In genomic region chr17:40519818-40520217, GRCm38 (mm10) we compare ENCODE assay signal across 36 mouse cellular contexts. TPM values are rescaled to one million over a fixed set of nuclear protein-coding genes. Genes with fewer than 3 reads are reported as not detected.
DNase-seq lines count a peak whose midpoint lies in the region; ATAC-seq and TF ChIP-seq lines count a peak whose summit lies in the region.
"Had no signal": no experiment of that assay in that cellular context is flagged by ENCODE, and none has a peak within 500 bp of the region (broad histone marks: within the 10 kb centered on the region; RNA-seq: fewer than 3 reads in every experiment).

TSS of gene Esp8 (plus strand) at chr17:40520022.

- H3K4me1 ChIP-seq in embryonic facial prominence, embryonic 11.5 days (ENCODE audit: control insufficient read depth, insufficient read depth, low read length), result no peaks in the 10 kb centered on the region
- 0 out of 2 replicates have a peak, but pooled peaks cover 3% of the 10 kb centered on the region for H3K4me1 ChIP-seq in embryonic facial prominence, embryonic 10.5 days
- no peaks in the 10 kb centered on the region for H3K4me1 ChIP-seq in kidney, embryonic 16.5 days (ENCODE audit: insufficient read depth, low read length)
- H3K4me1 ChIP-seq in midbrain, embryonic 14.5 days (ENCODE audit: control insufficient read depth, insufficient read depth, low read length), result no peaks in the 10 kb centered on the region
- peaks cover 4% of the 10 kb centered on the region for H3K4me1 ChIP-seq in midbrain, embryonic 10.5 days
- H3K4me1 ChIP-seq in neural tube, embryonic 15.5 days, result no peaks in the 10 kb centered on the region
- H3K4me1 ChIP-seq: heart, embryonic 15.5 days; liver, embryonic 12.5 days; megakaryocyte, embryonic 14.5 days; midbrain, embryonic 13.5 days; stomach, embryonic 15.5 days had no signal

- H3K9me3 ChIP-seq in embryonic facial prominence, embryonic 11.5 days (replicated peaks; ENCODE audit: control insufficient read depth, low read length), result no peaks in the 10 kb centered on the region
- H3K9me3 ChIP-seq in embryonic facial prominence, embryonic 10.5 days, result no peaks in the 10 kb centered on the region
- H3K9me3 ChIP-seq in kidney, embryonic 16.5 days (ENCODE audit: low read length), result no peaks in the 10 kb centered on the region
- H3K9me3 ChIP-seq in midbrain, embryonic 14.5 days (ENCODE audit: control insufficient read depth, low read length), result no peaks in the 10 kb centered on the region
- H3K9me3 ChIP-seq in midbrain, embryonic 10.5 days (replicated peaks), result 0 out of 2 replicates have a peak, but pooled peaks cover 3% of the 10 kb centered on the region
- no peaks in the 10 kb centered on the region for H3K9me3 ChIP-seq in neural tube, embryonic 15.5 days (replicated peaks)
- H3K9me3 ChIP-seq: heart, embryonic 15.5 days; liver, embryonic 12.5 days; midbrain, embryonic 13.5 days; stomach, embryonic 15.5 days had no signal

- no peak within 1 kb of the TSS for H3K4me3 ChIP-seq in embryonic facial prominence, embryonic 11.5 days (ENCODE audit: low read depth, low read length)
- no peak within 1 kb of the TSS for H3K4me3 ChIP-seq in embryonic facial prominence, embryonic 10.5 days
- H3K4me3 ChIP-seq in kidney, embryonic 16.5 days (ENCODE audit: low read length), result no peak within 1 kb of the TSS
- H3K4me3 ChIP-seq in midbrain, embryonic 14.5 days (replicated peaks; ENCODE audit: low read depth, low read length), result no peak within 1 kb of the TSS
- H3K4me3 ChIP-seq in midbrain, embryonic 10.5 days, result no peak within 1 kb of the TSS
- no peak within 1 kb of the TSS for H3K4me3 ChIP-seq in layer of hippocampus, adult 2 months
- H3K4me3 ChIP-seq in neural tube, embryonic 15.5 days (replicated peaks), result no peak within 1 kb of the TSS
- H3K4me3 ChIP-seq: heart, embryonic 15.5 days; liver, embryonic 12.5 days; megakaryocyte, embryonic 14.5 days; midbrain, embryonic 13.5 days; stomach, embryonic 15.5 days had no signal

- peak; percentile 15 for DNase-seq in embryonic facial prominence, embryonic 11.5 days (ENCODE audit: low spot score)
- DNase-seq in embryonic facial prominence, embryonic 10.5 days (ENCODE audit: low spot score), result no peak
- DNase-seq in kidney, postnatal 4 days, result no peak
- DNase-seq in midbrain, embryonic 14.5 days, result peak; percentile 0
- DNase-seq in midbrain, embryonic 10.5 days (ENCODE audit: low spot score), result no peak
- no peak for DNase-seq in layer of hippocampus, adult 2 months (ENCODE audit: low spot score in 2 of 2)
- DNase-seq: adrenal gland, postnatal 10 days; cerebellum, adult 11 months; cerebellum, adult 9-10 months; cerebellum, postnatal 36 days; gastrocnemius, postnatal 10 days; kidney, adult 2 months; kidney, postnatal 25 days; left cerebral cortex, postnatal 4 days; liver, postnatal 0 days; right cerebral cortex, postnatal 25 days; thymus, postnatal 14 days had no signal

- ATAC-seq in embryonic facial prominence, embryonic 11.5 days (replicated peaks; ENCODE audit: insufficient number of reproducible peaks, low FRiP score, low TSS enrichment, low read depth), result no peak
- ATAC-seq in kidney, embryonic 16.5 days (ENCODE audit: low FRiP score, low TSS enrichment), result peak; percentile 74; the same call in 1 of the 2 replicates
- no peak for ATAC-seq in midbrain, embryonic 14.5 days (ENCODE audit: low FRiP score, low TSS enrichment)
- ATAC-seq in neural tube, embryonic 15.5 days (ENCODE audit: low FRiP score), result no peak
- ATAC-seq: hindbrain, embryonic 16.5 days; liver, embryonic 12.5 days; liver, postnatal 0 days; midbrain, embryonic 13.5 days had no signal

- no peak within 1 kb of the TSS for H3K4me2 ChIP-seq in embryonic facial prominence, embryonic 11.5 days (ENCODE audit: low read depth, low read length)
- no peak within 1 kb of the TSS for H3K4me2 ChIP-seq in kidney, embryonic 16.5 days (replicated peaks; ENCODE audit: low read depth, low read length)
- H3K4me2 ChIP-seq in midbrain, embryonic 14.5 days (ENCODE audit: low read length), result no peak within 1 kb of the TSS
- no peak within 1 kb of the TSS for H3K4me2 ChIP-seq in neural tube, embryonic 15.5 days
- H3K4me2 ChIP-seq: heart, embryonic 15.5 days; liver, embryonic 12.5 days; midbrain, embryonic 13.5 days; stomach, embryonic 15.5 days had no signal

- 53% methylated on average over 3 of the region's 3 CpGs for WGBS in embryonic facial prominence, embryonic 11.5 days
- WGBS in embryonic facial prominence, embryonic 10.5 days, result 49% methylated on average over 3 of the region's 3 CpGs
- 44% methylated on average over 3 of the region's 3 CpGs for WGBS in kidney, embryonic 16.5 days
- 27% methylated on average over 3 of the region's 3 CpGs for WGBS in midbrain, embryonic 14.5 days
- 42% methylated on average over 3 of the region's 3 CpGs for WGBS in midbrain, embryonic 10.5 days
- 48% methylated on average over 3 of the region's 3 CpGs for WGBS in neural tube, embryonic 15.5 days

- no peak within 1 kb of the TSS for H3K27ac ChIP-seq in embryonic facial prominence, embryonic 11.5 days (replicated peaks; ENCODE audit: low read depth, low read length)
- H3K27ac ChIP-seq in embryonic facial prominence, embryonic 10.5 days (replicated peaks), result no peak within 1 kb of the TSS
- H3K27ac ChIP-seq in kidney, embryonic 16.5 days (ENCODE audit: low read length), result no peak within 1 kb of the TSS
- H3K27ac ChIP-seq in midbrain, embryonic 14.5 days (replicated peaks; ENCODE audit: low read depth, low read length), result no peak within 1 kb of the TSS
- no peak within 1 kb of the TSS; the same call in 1 of the 2 replicates for H3K27ac ChIP-seq in midbrain, embryonic 10.5 days (replicated peaks)
- no peak within 1 kb of the TSS for H3K27ac ChIP-seq in layer of hippocampus, adult 2 months
- no peak within 1 kb of the TSS for H3K27ac ChIP-seq in neural tube, embryonic 15.5 days (replicated peaks)
- H3K27ac ChIP-seq: heart, embryonic 15.5 days; liver, embryonic 12.5 days; midbrain, embryonic 13.5 days; stomach, embryonic 15.5 days had no signal

- no peak within 1 kb of the TSS for H3K9ac ChIP-seq in embryonic facial prominence, embryonic 11.5 days (replicated peaks; ENCODE audit: low read length)
- H3K9ac ChIP-seq in kidney, embryonic 16.5 days (replicated peaks; ENCODE audit: low read length), result no peak within 1 kb of the TSS
- H3K9ac ChIP-seq in midbrain, embryonic 14.5 days (replicated peaks; ENCODE audit: low read length), result no peak within 1 kb of the TSS
- H3K9ac ChIP-seq in neural tube, embryonic 15.5 days (replicated peaks), result no peak within 1 kb of the TSS
- H3K9ac ChIP-seq: heart, embryonic 15.5 days; liver, embryonic 12.5 days; liver, postnatal 0 days; midbrain, embryonic 13.5 days; stomach, embryonic 15.5 days had no signal

- H3K27me3 ChIP-seq in embryonic facial prominence, embryonic 11.5 days (ENCODE audit: control insufficient read depth, insufficient read depth, low read length), result no peaks in the 10 kb centered on the region
- no peaks in the 10 kb centered on the region for H3K27me3 ChIP-seq in embryonic facial prominence, embryonic 10.5 days (replicated peaks; ENCODE audit: low read depth, poor library complexity, severe bottlenecking)
- no peaks in the 10 kb centered on the region for H3K27me3 ChIP-seq in kidney, embryonic 16.5 days (ENCODE audit: insufficient read depth, low read length)
- no peaks in the 10 kb centered on the region for H3K27me3 ChIP-seq in midbrain, embryonic 14.5 days (ENCODE audit: control insufficient read depth, insufficient read depth, low read length)
- H3K27me3 ChIP-seq in midbrain, embryonic 10.5 days (ENCODE audit: low read depth, poor library complexity, severe bottlenecking), result no peaks in the 10 kb centered on the region
- H3K27me3 ChIP-seq in neural tube, embryonic 15.5 days (replicated peaks), result no peaks in the 10 kb centered on the region
- H3K27me3 ChIP-seq: heart, embryonic 15.5 days; liver, embryonic 12.5 days; megakaryocyte, embryonic 14.5 days; midbrain, embryonic 13.5 days; stomach, embryonic 15.5 days had no signal

- no peaks in the 10 kb centered on the region for H3K36me3 ChIP-seq in embryonic facial prominence, embryonic 11.5 days (replicated peaks; ENCODE audit: control insufficient read depth, insufficient read depth, low read depth, low read length)
- H3K36me3 ChIP-seq in embryonic facial prominence, embryonic 10.5 days (replicated peaks), result no peaks in the 10 kb centered on the region
- no peaks in the 10 kb centered on the region for H3K36me3 ChIP-seq in kidney, embryonic 16.5 days (ENCODE audit: insufficient read depth, low read length)
- no peaks in the 10 kb centered on the region for H3K36me3 ChIP-seq in midbrain, embryonic 14.5 days (ENCODE audit: control insufficient read depth, insufficient read depth, low read length)
- H3K36me3 ChIP-seq in midbrain, embryonic 10.5 days, result no peaks in the 10 kb centered on the region
- no peaks in the 10 kb centered on the region for H3K36me3 ChIP-seq in neural tube, embryonic 15.5 days
- H3K36me3 ChIP-seq: heart, embryonic 15.5 days; liver, embryonic 12.5 days; midbrain, embryonic 13.5 days; stomach, embryonic 15.5 days had no signal

- no peak for TF ChIP-seq CTCF in layer of hippocampus, adult 2 months (conservative IDR thresholded peaks at IDR 0.05)

RNA-seq across cellular contexts. Expression of gene Esp8, which starts in this region (rescaled TPM):
- polyA plus RNA-seq in embryonic facial prominence, embryonic 11.5 days (2014; fragmentation: Nextera tagmentation; extraction: Ambion mirVana), result not detected in 2 replicates
- polyA plus RNA-seq in embryonic facial prominence, embryonic 10.5 days (2016; fragmentation: Nextera tagmentation; extraction: Ambion mirVana), result not detected in 2 replicates
- polyA plus RNA-seq in kidney, embryonic 16.5 days (2015; fragmentation: Nextera tagmentation; extraction: Ambion mirVana), result not detected in 2 replicates
- polyA plus RNA-seq in midbrain, embryonic 14.5 days (2014; fragmentation: Nextera tagmentation; extraction: Ambion mirVana), result not detected in 2 replicates
- polyA plus RNA-seq in midbrain, embryonic 10.5 days (2016; fragmentation: Nextera tagmentation; extraction: Ambion mirVana), result not detected in 2 replicates
- total RNA-seq in layer of hippocampus, adult 2 months (2021), result not detected
- 0.32 TPM in 1 of 2 replicates, not detected in the other for polyA plus RNA-seq in neural tube, embryonic 15.5 days (2015; fragmentation: Nextera tagmentation; extraction: Ambion mirVana)
- total RNA-seq: adrenal gland, postnatal 10 days; gastrocnemius, postnatal 10 days; heart, postnatal 25 days; layer of hippocampus, adult 8-10 months; layer of hippocampus, postnatal 25 days; left cerebral cortex, adult 8-10 months; left cerebral cortex, postnatal 4 days; monocyte, adult 5-6 weeks had no signal
- polyA plus RNA-seq: gonadal fat pad, adult 2 months; heart, embryonic 15.5 days; hindbrain, embryonic 11.5 days; hindbrain, embryonic 16.5 days; intestine, embryonic 14.5 days; kidney, adult 2 months; limb, embryonic 14.5 days; liver, embryonic 12.5 days; liver, postnatal 0 days; midbrain, embryonic 13.5 days; neural tube, embryonic 14.5 days; urinary bladder, adult 2 months had no signal

Comparison
In these comparisons a context has a peak if more than half of its experiments do, and no peak if none do; other contexts are left out.
1. Peak in DNase-seq in embryonic facial prominence, embryonic 11.5 days; RNA of the gene not detected or under 1 TPM.
2. Peak in ATAC-seq in kidney, embryonic 16.5 days; RNA of the gene not detected or under 1 TPM.
3. Peak in DNase-seq in midbrain, embryonic 14.5 days; RNA of the gene not detected or under 1 TPM.